Mouse (Mus musculus): ENCODE results near the gene Tmem88b.
"Not testable (repeated sequence)": the region's sequence is repeated elsewhere in the genome, so short reads cannot be mapped to it uniquely, and the experiment has no call there.

Gene Tmem88b

GRCm38 (mm10) chr4:155746575-155747490 lies 38.8 kb downstream of the Tmem88b start:
- CTCF ChIA-PET, result interaction anchor here in 1 of 4 experiments (0.8 kb wide), 1 partner anchor 14 kb away, joined by 6 read pairs; the partner anchor contains the start of gene Atad3a
- POLR2A ChIA-PET, result interaction anchor here in 3 of 4 experiments (0.6 to 2.8 kb wide), 10 partner anchors 8 to 92 kb away, joined by 3 to 9 read pairs (median 4); partner anchors contain the start of gene Atad3a (in 2 of the 3)

- ChIA-PET CTCF (no interaction called here), POLR2A (interaction anchor here in 2 of 4 experiments (0.5 to 2.8 kb wide), 6 partner anchors 11 to 770 kb away, joined by 3 to 8 read pairs (median 4); partner anchors contain the start of gene Atad3a (in 2 of the 2))
These were observed 39.6 kb downstream of the Tmem88b start for GRCm38 (mm10) chr4:155746036-155746548.

- ChIA-PET CTCF (no interaction called here), POLR2A (interaction anchor here in 3 of 4 experiments (0.6 to 2.8 kb wide), 6 partner anchors 11 to 53 kb away, joined by 3 to 8 read pairs (median 3); partner anchors contain the start of gene Atad3a (in 1 of the 3))
These were observed 40.5 kb downstream of the Tmem88b start for GRCm38 (mm10) chr4:155745136-155745535.

GRCm38 (mm10) chr4:155744474-155744873 lies 41.2 kb downstream of the Tmem88b start:
- ChIA-PET POLR2A (interaction anchor here in 2 of 4 experiments (0.7 to 1.3 kb wide), 4 partner anchors 11 to 36 kb away, joined by 3 read pairs; no protein-coding TSS in a partner anchor), CTCF (no interaction called here)

- CTCF ChIA-PET, result no interaction called here
- POLR2A ChIA-PET, result interaction anchor here in 2 of 4 experiments (1.2 to 2.1 kb wide), 2 partner anchors 9 to 17 kb away, joined by 3 to 5 read pairs; no protein-coding TSS in a partner anchor
These were observed 43.0 kb downstream of the Tmem88b start for GRCm38 (mm10) chr4:155742684-155743083.

- CTCF ChIA-PET, result not testable (repeated sequence)
- POLR2A ChIA-PET, result interaction anchor here in 1 of 4 experiments (1.2 to 1.5 kb wide), 3 partner anchors 11 to 71 kb away, joined by 3 to 4 read pairs (median 4); no protein-coding TSS in a partner anchor
These were observed 45.0 kb downstream of the Tmem88b start for GRCm38 (mm10) chr4:155740681-155741080.

- ChIA-PET CTCF (no interaction called here), POLR2A (interaction anchor here in 2 of 4 experiments (0.6 to 1.6 kb wide), 5 partner anchors 18 to 204 kb away, joined by 3 to 6 read pairs (median 3); partner anchors contain the start of genes Atad3a (in 1 of the 2) and Ube2j2 (in 1 of the 2))
These were observed 45.7 kb downstream of the Tmem88b start for GRCm38 (mm10) chr4:155739741-155740636.

GRCm38 (mm10) chr4:155739152-155739551 lies 46.5 kb downstream of the Tmem88b start:
- POLR2A ChIA-PET, result interaction anchor here in 2 of 4 experiments (0.6 to 1.8 kb wide), 6 partner anchors 9 to 204 kb away, joined by 3 to 9 read pairs (median 4); partner anchors contain the start of genes Atad3a (in 1 of the 2) and Ube2j2 (in 1 of the 2)
- CTCF ChIA-PET, result no interaction called here

- ChIA-PET POLR2A (interaction anchor here in 3 of 4 experiments (0.5 to 1.8 kb wide), 15 partner anchors 9 to 629 kb away, joined by 3 to 9 read pairs (median 3); partner anchors contain the start of genes Atad3a (in 1 of the 3) and Ccnl2 (in 1 of the 3)), CTCF (interaction anchor here in 1 of 4 experiments (0.9 kb wide), 1 partner anchor 96 kb away, joined by 3 read pairs; no protein-coding TSS in a partner anchor)
These were observed 47.4 kb downstream of the Tmem88b start for GRCm38 (mm10) chr4:155738262-155738661.

- CTCF ChIA-PET, result no interaction called here
These were observed 49.3 kb downstream of the Tmem88b start for GRCm38 (mm10) chr4:155736421-155736820.

GRCm38 (mm10) chr4:155735788-155736187 lies 49.9 kb downstream of the Tmem88b start:
- ChIA-PET CTCF (no interaction called here), POLR2A (interaction anchor here in 2 of 4 experiments (0.6 to 1.2 kb wide), 4 partner anchors 14 to 253 kb away, joined by 3 read pairs; no protein-coding TSS in a partner anchor)

More at GRCm38 (mm10) chr4:155736421-155736820, 49.3 kb downstream of the Tmem88b start:
- POLR2A ChIA-PET, result interaction anchor here in 2 of 4 experiments (0.6 to 1.2 kb wide), 4 partner anchors 14 to 254 kb away, joined by 3 read pairs; no protein-coding TSS in a partner anchor

- POLR2A ChIA-PET, result interaction anchor here in 2 of 4 experiments (1.0 to 1.2 kb wide), 2 partner anchors 13 to 24 kb away, joined by 3 read pairs; no protein-coding TSS in a partner anchor
- CTCF ChIA-PET, result no interaction called here
These were observed 50.5 kb downstream of the Tmem88b start for GRCm38 (mm10) chr4:155734951-155735702.

GRCm38 (mm10) chr4:155734350-155734941 lies 51.2 kb downstream of the Tmem88b start, which contains the start of gene Tmem240:
Gene Tmem240 (plus strand): TSS chr4:155734800.
- ChIA-PET CTCF (no interaction called here), POLR2A (interaction anchor here in 3 of 4 experiments (0.6 to 1.4 kb wide), 5 partner anchors 17 to 700 kb away, joined by 3 to 4 read pairs (median 3); partner anchors contain the start of gene Ssu72 (in 1 of the 3))

- ChIA-PET POLR2A (interaction anchor here (0.9 to 1.8 kb wide), 9 partner anchors 10 to 64 kb away, joined by 3 to 9 read pairs (median 4); partner anchors contain the start of genes Mib2 (in 1 of the 4) and Ssu72 (in 1 of the 4)), CTCF (interaction anchor here in 1 of 4 experiments (0.6 to 0.9 kb wide), 2 partner anchors 125 to 171 kb away, joined by 3 read pairs; no protein-coding TSS in a partner anchor)
These were observed 52.4 kb downstream of the Tmem88b start for GRCm38 (mm10) chr4:155733267-155733666.

Measured in embryonic stem cell, embryonic (primary cell).